In the genomic region with DNA sequence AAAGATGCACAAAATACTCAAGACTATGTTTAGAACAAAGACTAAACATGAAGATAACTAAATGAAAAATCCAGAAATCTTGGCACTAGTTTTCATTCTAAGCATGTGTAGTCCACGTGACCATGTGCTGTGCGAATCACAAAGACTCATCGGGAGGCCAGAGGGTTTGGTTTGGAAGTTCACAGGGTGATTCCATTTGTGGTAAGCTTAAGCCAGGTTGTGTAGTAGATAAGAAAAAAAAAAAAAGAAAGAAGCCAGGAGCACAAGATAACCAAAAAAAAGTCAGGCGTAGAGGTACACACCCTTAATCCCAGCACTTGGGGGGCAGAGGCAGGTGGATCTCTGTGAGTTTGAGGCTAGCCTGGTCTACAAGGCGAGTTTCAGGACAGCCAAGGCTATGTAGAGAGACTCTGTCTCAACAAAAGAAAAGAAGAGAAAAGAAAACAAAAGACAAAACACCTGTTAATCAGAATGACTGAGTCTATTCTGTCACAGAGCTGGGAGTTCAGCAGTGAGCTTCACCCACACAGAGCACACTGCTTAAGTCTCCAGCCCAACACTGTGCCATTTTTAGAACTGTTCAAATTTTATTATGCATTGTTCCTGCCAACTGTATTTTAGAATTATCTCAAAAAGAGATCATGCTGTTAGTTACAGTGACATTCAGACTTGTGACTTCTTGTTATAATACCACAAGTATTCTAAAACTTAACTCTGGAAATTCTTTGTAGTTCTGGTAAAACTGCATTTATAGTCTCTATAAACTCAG, we compare ENCODE assay signal across 29 mouse cellular contexts. TPM values are rescaled to one million over a fixed set of nuclear protein-coding genes. Genes with fewer than 3 reads are reported as not detected.
DNase-seq lines count a peak whose midpoint lies in the region; ATAC-seq and TF ChIP-seq lines count a peak whose summit lies in the region.
"Had no signal": no experiment of that assay in that cellular context is flagged by ENCODE, and none has a peak within 500 bp of the region (broad histone marks: within the 10 kb centered on the region; RNA-seq: fewer than 3 reads in every experiment).

No protein-coding gene starts in this region.

- H3K27me3 ChIP-seq in MEL (ENCODE audit: control insufficient read depth in 1 of 2, insufficient read depth in 2 of 2, low read length in 2 of 2): no peaks in the 10 kb centered on the region
- H3K27me3 ChIP-seq in liver, embryonic 13.5 days: no peaks in the 10 kb centered on the region
- H3K27me3 ChIP-seq in kidney, embryonic 14.5 days (ENCODE audit: control insufficient read depth, insufficient read depth, low read length): no peaks in the 10 kb centered on the region
- H3K27me3 ChIP-seq: embryonic facial prominence, embryonic 15.5 days; forebrain, embryonic 12.5 days; limb, embryonic 13.5 days; midbrain, embryonic 15.5 days; stomach, embryonic 15.5 days had no signal

- no peak overlapping the region for H3K4me2 ChIP-seq in liver, embryonic 13.5 days
- H3K4me2 ChIP-seq in kidney, embryonic 14.5 days (replicated peaks; ENCODE audit: low read depth, low read length): no peak overlapping the region
- H3K4me2 ChIP-seq: embryonic facial prominence, embryonic 15.5 days; forebrain, embryonic 12.5 days; limb, embryonic 13.5 days; midbrain, embryonic 15.5 days; stomach, embryonic 15.5 days had no signal

- no peak for TF ChIP-seq CTCF in MEL (IDR thresholded peaks at IDR 0.05 in 2 of 3, conservative IDR thresholded peaks at IDR 0.05 in 1 of 3; ENCODE audit: control insufficient read depth in 1 of 3, insufficient read depth in 1 of 3, low read depth in 2 of 3, low read length in 3 of 3, poor library complexity in 1 of 3, severe bottlenecking in 1 of 3)

- TF ChIP-seq EP300 in MEL (IDR thresholded peaks at IDR 0.05; ENCODE audit: low read depth in 1 of 2, low read length in 2 of 2): peak in 1 of 2 experiments; percentile 49; a peak in 1 of 4 replicates

- TF ChIP-seq RAD21 in MEL (IDR thresholded peaks at IDR 0.05; ENCODE audit: low read depth, low read length): no peak

- 43% methylated on average over 5 of the region's 5 CpGs for WGBS in liver, embryonic 13.5 days (ENCODE audit: insufficient replicate concordance)
- WGBS in kidney, embryonic 14.5 days: 95% methylated on average over 5 of the region's 5 CpGs

- H3K27ac ChIP-seq in ES-E14 (ENCODE audit: insufficient read depth, low read depth, low read length, poor library complexity, severe bottlenecking) (no peak overlapping the region; the same call in 1 of the 2 replicates), MEL (ENCODE audit: control insufficient read depth, low read depth, low read length) (no peak overlapping the region)
- no peak overlapping the region for H3K27ac ChIP-seq in liver, embryonic 13.5 days
- H3K27ac ChIP-seq in kidney, embryonic 14.5 days (ENCODE audit: low read depth, low read length): no peak overlapping the region
- H3K27ac ChIP-seq: embryonic facial prominence, embryonic 10.5 days; embryonic facial prominence, embryonic 15.5 days; forebrain, embryonic 12.5 days; limb, embryonic 13.5 days; macrophage; midbrain, embryonic 10.5 days; midbrain, embryonic 15.5 days; stomach, embryonic 15.5 days had no signal

- in situ Hi-C loops in ES-E14 (cut with MboI; ENCODE audit: low sequenced_read_pairs in 2 of 2, unreplicated experiment in 2 of 2): no loop called here

- no peak for DNase-seq in ES-E14 (ENCODE audit: low read depth, low spot score)
- peak; percentile 46 for DNase-seq in MEL (ENCODE audit: low read depth, low spot score)
- no peak for DNase-seq in liver, embryonic 13.5 days
- DNase-seq in adrenal gland, adult (ENCODE audit: inconsistent age in 2 of 2, low spot score in 1 of 2): no peak
- DNase-seq in adipocyte (ENCODE audit: low spot score): no peak
- DNase-seq: adrenal gland, postnatal 14 days; B cell, adult 2 months; cerebellum, adult 11-12 months; cerebellum, postnatal 10 days; forebrain, postnatal 0 days; gastrocnemius, postnatal 14 days; heart, postnatal 14 days; kidney, adult 9 months; kidney, postnatal 14 days; lung, adult 18-20 months; right cerebral cortex, postnatal 25 days; thymus, postnatal 14 days had no signal

- 0 out of 2 replicates have a peak, but pooled peaks cover 1% of the 10 kb centered on the region for H3K79me2 ChIP-seq in MEL (ENCODE audit: control insufficient read depth, insufficient read depth, low read length, poor library complexity)

- H3K9me3 ChIP-seq in ES-E14 (ENCODE audit: control insufficient read depth, insufficient read depth, low read depth, low read length): no peaks in the 10 kb centered on the region
- H3K9me3 ChIP-seq in MEL (replicated peaks; ENCODE audit: insufficient read depth, low read length): no peaks in the 10 kb centered on the region
- no peaks in the 10 kb centered on the region for H3K9me3 ChIP-seq in liver, embryonic 13.5 days (replicated peaks)
- no peaks in the 10 kb centered on the region for H3K9me3 ChIP-seq in kidney, embryonic 14.5 days (ENCODE audit: control insufficient read depth, low read length)
- H3K9me3 ChIP-seq: embryonic facial prominence, embryonic 10.5 days; embryonic facial prominence, embryonic 15.5 days; forebrain, embryonic 12.5 days; limb, embryonic 13.5 days; midbrain, embryonic 10.5 days; midbrain, embryonic 15.5 days; stomach, embryonic 15.5 days had no signal

- peak; percentile 23; the same call in 1 of the 2 replicates for ATAC-seq in liver, embryonic 13.5 days (ENCODE audit: low read depth)
- peak; percentile 74 for ATAC-seq in megakaryocyte-erythroid progenitor cell, adult 5-6 weeks (replicated peaks; ENCODE audit: low FRiP score, low TSS enrichment, poor library complexity, severe bottlenecking)
- no peak for ATAC-seq in kidney, embryonic 14.5 days (ENCODE audit: low FRiP score, low TSS enrichment)
- ATAC-seq: forebrain, postnatal 0 days; intestine, embryonic 16.5 days; lung, postnatal 0 days; midbrain, embryonic 15.5 days had no signal

- H3K36me3 ChIP-seq in ES-E14 (ENCODE audit: control insufficient read depth, insufficient read depth, low read length, poor library complexity, severe bottlenecking) (peaks cover 18% of the 10 kb centered on the region), MEL (ENCODE audit: control insufficient read depth in 1 of 2, insufficient read depth in 2 of 2, low read length in 2 of 2) (peaks cover 18 to 73% of the 10 kb centered on the region in 2 experiments)
- H3K36me3 ChIP-seq in liver, embryonic 13.5 days: peaks cover 95% of the 10 kb centered on the region
- H3K36me3 ChIP-seq in kidney, embryonic 14.5 days (ENCODE audit: control insufficient read depth, insufficient read depth, low read length): peaks cover 91% of the 10 kb centered on the region

- H3K9ac ChIP-seq in ES-E14 (ENCODE audit: insufficient read depth, low read depth, low read length, poor library complexity, severe bottlenecking): no peak overlapping the region
- H3K9ac ChIP-seq in MEL (ENCODE audit: control insufficient read depth, low read depth, low read length, poor library complexity, severe bottlenecking): no peak overlapping the region
- no peak overlapping the region for H3K9ac ChIP-seq in liver, embryonic 13.5 days
- H3K9ac ChIP-seq in kidney, embryonic 14.5 days (ENCODE audit: low read depth, low read length): no peak overlapping the region
- H3K9ac ChIP-seq: embryonic facial prominence, embryonic 15.5 days; forebrain, embryonic 12.5 days; forebrain, postnatal 0 days; limb, embryonic 13.5 days; midbrain, embryonic 15.5 days; stomach, embryonic 15.5 days had no signal

- TF ChIP-seq POLR2A in MEL (IDR thresholded peaks at IDR 0.05; ENCODE audit: control insufficient read depth in 1 of 2, insufficient read depth in 1 of 2, low read depth in 1 of 2, low read length in 2 of 2, poor library complexity in 1 of 2): no peak

- no peak overlapping the region for H3K4me3 ChIP-seq in ES-E14 (ENCODE audit: insufficient read depth in 1 of 2, low read depth in 1 of 2, low read length in 2 of 2, poor library complexity in 1 of 2, severe bottlenecking in 1 of 2)
- no peak overlapping the region for H3K4me3 ChIP-seq in MEL (ENCODE audit: control insufficient read depth in 1 of 2, insufficient read depth in 1 of 2, low read depth in 2 of 2, low read length in 2 of 2)
- H3K4me3 ChIP-seq in liver, embryonic 13.5 days (replicated peaks): no peak overlapping the region
- no peak overlapping the region for H3K4me3 ChIP-seq in kidney, embryonic 14.5 days (ENCODE audit: low read length)
- H3K4me3 ChIP-seq: embryonic facial prominence, embryonic 10.5 days; embryonic facial prominence, embryonic 15.5 days; forebrain, embryonic 12.5 days; limb, embryonic 13.5 days; midbrain, embryonic 10.5 days; midbrain, embryonic 15.5 days; stomach, embryonic 15.5 days had no signal

- H3K4me1 ChIP-seq in ES-E14 (ENCODE audit: control insufficient read depth in 2 of 2, insufficient read depth in 2 of 2, low read length in 2 of 2, poor library complexity in 1 of 2) (peaks cover 0 to 6% of the 10 kb centered on the region in 2 experiments; a peak in 1 of 4 replicates), MEL (ENCODE audit: control insufficient read depth in 1 of 2, insufficient read depth in 2 of 2, low read length in 2 of 2) (peaks cover 6% of the 10 kb centered on the region in 2 experiments)
- H3K4me1 ChIP-seq in liver, embryonic 13.5 days (replicated peaks): peaks cover 26% of the 10 kb centered on the region
- H3K4me1 ChIP-seq in kidney, embryonic 14.5 days (ENCODE audit: control insufficient read depth, insufficient read depth, low read length): no peaks in the 10 kb centered on the region
- H3K4me1 ChIP-seq: embryonic facial prominence, embryonic 10.5 days; embryonic facial prominence, embryonic 15.5 days; forebrain, embryonic 12.5 days; limb, embryonic 13.5 days; midbrain, embryonic 10.5 days; midbrain, embryonic 15.5 days; stomach, embryonic 15.5 days had no signal

RNA-seq across cellular contexts. Expression of gene Nup88, which starts 8.8 kb away (rescaled TPM):
- 120 and 121 TPM in 2 replicates for total RNA-seq in ES-E14 (2012; rRNA removed)
- 49.8 and 56.3 TPM in 2 replicates for total RNA-seq in MEL (2012; rRNA removed)
- polyA plus RNA-seq in MEL (2012; ENCODE audit: insufficient read depth in 1 of 2, insufficient read length in 2 of 2, low read depth in 1 of 2, low replicate concordance in 2 of 2, missing spikeins in 1 of 2): 10 to 100 TPM in 1 of 2 experiments, not detected in 1; 72.5 TPM
- polyA plus RNA-seq in liver, embryonic 13.5 days (2015; fragmentation: Nextera tagmentation; extraction: Ambion mirVana): 67.4 and 78.9 TPM in 2 replicates
- total RNA-seq in megakaryocyte-erythroid progenitor cell, adult 5-6 weeks (2014; fragmentation: Nextera tagmentation): 108 and 155 TPM in 2 replicates
- 152 and 196 TPM in 2 replicates for total RNA-seq in megakaryocyte-erythroid progenitor cell, adult 5-6 weeks (2017)
- 107 and 142 TPM in 2 replicates for polyA plus RNA-seq in kidney, embryonic 14.5 days (2014; fragmentation: Nextera tagmentation; extraction: Ambion mirVana)

RNA-seq across cellular contexts. Expression of gene Rpain, which starts 9.0 kb away (rescaled TPM):
- 58.6 and 74.6 TPM in 2 replicates for total RNA-seq in ES-E14 (2012; rRNA removed)
- 55.8 and 60.8 TPM in 2 replicates for total RNA-seq in MEL (2012; rRNA removed)
- 10 to 100 TPM in 1 of 2 experiments, not detected in 1; 93.5 TPM for polyA plus RNA-seq in MEL (2012; ENCODE audit: insufficient read depth in 1 of 2, insufficient read length in 2 of 2, low read depth in 1 of 2, low replicate concordance in 2 of 2, missing spikeins in 1 of 2)
- 95.3 and 97.0 TPM in 2 replicates for polyA plus RNA-seq in liver, embryonic 13.5 days (2015; fragmentation: Nextera tagmentation; extraction: Ambion mirVana)
- total RNA-seq in megakaryocyte-erythroid progenitor cell, adult 5-6 weeks (2014; fragmentation: Nextera tagmentation): 97.4 and 159 TPM in 2 replicates
- 26.1 and 40.1 TPM in 2 replicates for total RNA-seq in megakaryocyte-erythroid progenitor cell, adult 5-6 weeks (2017)
- polyA plus RNA-seq in kidney, embryonic 14.5 days (2014; fragmentation: Nextera tagmentation; extraction: Ambion mirVana): 69.4 and 73.4 TPM in 2 replicates

RNA-seq across cellular contexts. Expression of gene C1qbp, which starts 21.9 kb away (rescaled TPM):
- total RNA-seq in ES-E14 (2012; rRNA removed) (97.4 and 139 TPM in 2 replicates), MEL (2012; rRNA removed) (164 and 188 TPM in 2 replicates)
- 100 to 1,000 TPM in 1 of 2 experiments, not detected in 1; 614 TPM for polyA plus RNA-seq in MEL (2012; ENCODE audit: insufficient read depth in 1 of 2, insufficient read length in 2 of 2, low read depth in 1 of 2, low replicate concordance in 2 of 2, missing spikeins in 1 of 2)
- 321 and 342 TPM in 2 replicates for polyA plus RNA-seq in liver, embryonic 13.5 days (2015; fragmentation: Nextera tagmentation; extraction: Ambion mirVana)
- 583 and 631 TPM in 2 replicates for total RNA-seq in megakaryocyte-erythroid progenitor cell, adult 5-6 weeks (2014; fragmentation: Nextera tagmentation)
- total RNA-seq in megakaryocyte-erythroid progenitor cell, adult 5-6 weeks (2017): 97.5 and 154 TPM in 2 replicates
- 288 and 307 TPM in 2 replicates for polyA plus RNA-seq in kidney, embryonic 14.5 days (2014; fragmentation: Nextera tagmentation; extraction: Ambion mirVana)

RNA-seq across cellular contexts. Expression of gene Dhx33, which starts 43.3 kb away (rescaled TPM):
- total RNA-seq in ES-E14 (2012; rRNA removed): 29.9 and 32.7 TPM in 2 replicates
- 40.2 and 49.8 TPM in 2 replicates for total RNA-seq in MEL (2012; rRNA removed)
- polyA plus RNA-seq in MEL (2012; ENCODE audit: insufficient read depth in 1 of 2, insufficient read length in 2 of 2, low read depth in 1 of 2, low replicate concordance in 2 of 2, missing spikeins in 1 of 2): 10 to 100 TPM in 1 of 2 experiments, not detected in 1; 42.6 TPM
- polyA plus RNA-seq in liver, embryonic 13.5 days (2015; fragmentation: Nextera tagmentation; extraction: Ambion mirVana): 7.5 and 10.2 TPM in 2 replicates
- total RNA-seq in megakaryocyte-erythroid progenitor cell, adult 5-6 weeks (2014; fragmentation: Nextera tagmentation): 34.9 and 44.1 TPM in 2 replicates
- 54.4 and 55.9 TPM in 2 replicates for total RNA-seq in megakaryocyte-erythroid progenitor cell, adult 5-6 weeks (2017)
- 10.7 and 29.9 TPM in 2 replicates for polyA plus RNA-seq in kidney, embryonic 14.5 days (2014; fragmentation: Nextera tagmentation; extraction: Ambion mirVana)

RNA-seq across cellular contexts. Expression of gene Mis12, which starts 58.4 kb away (rescaled TPM):
- 17.5 and 27.0 TPM in 2 replicates for total RNA-seq in ES-E14 (2012; rRNA removed)
- total RNA-seq in MEL (2012; rRNA removed): 27.5 and 34.0 TPM in 2 replicates
- 10 to 100 TPM in 1 of 2 experiments, not detected in 1; 17.2 TPM for polyA plus RNA-seq in MEL (2012; ENCODE audit: insufficient read depth in 1 of 2, insufficient read length in 2 of 2, low read depth in 1 of 2, low replicate concordance in 2 of 2, missing spikeins in 1 of 2)
- polyA plus RNA-seq in liver, embryonic 13.5 days (2015; fragmentation: Nextera tagmentation; extraction: Ambion mirVana): 22.6 and 25.4 TPM in 2 replicates
- 21.2 and 26.6 TPM in 2 replicates for total RNA-seq in megakaryocyte-erythroid progenitor cell, adult 5-6 weeks (2014; fragmentation: Nextera tagmentation)
- 30.4 and 32.5 TPM in 2 replicates for total RNA-seq in megakaryocyte-erythroid progenitor cell, adult 5-6 weeks (2017)
- polyA plus RNA-seq in kidney, embryonic 14.5 days (2014; fragmentation: Nextera tagmentation; extraction: Ambion mirVana): 23.2 and 31.1 TPM in 2 replicates
